Mouse (Mus musculus) liver, embryonic 14.5 days (tissue): ENCODE data around the gene Surf2.

Experiments
- CTCF ChIP-seq: IDR thresholded peaks from 2 replicates; pipeline ENCODE4 v1.5.1; 2016; ENCODE audit warnings: antibody characterized with exemption, low read depth, control low read depth
- EP300 ChIP-seq: IDR thresholded peaks from 2 replicates; pipeline ENCODE4 v1.6.1; 2016; ENCODE audit warnings: antibody characterized with exemption, low read depth

DNA sequence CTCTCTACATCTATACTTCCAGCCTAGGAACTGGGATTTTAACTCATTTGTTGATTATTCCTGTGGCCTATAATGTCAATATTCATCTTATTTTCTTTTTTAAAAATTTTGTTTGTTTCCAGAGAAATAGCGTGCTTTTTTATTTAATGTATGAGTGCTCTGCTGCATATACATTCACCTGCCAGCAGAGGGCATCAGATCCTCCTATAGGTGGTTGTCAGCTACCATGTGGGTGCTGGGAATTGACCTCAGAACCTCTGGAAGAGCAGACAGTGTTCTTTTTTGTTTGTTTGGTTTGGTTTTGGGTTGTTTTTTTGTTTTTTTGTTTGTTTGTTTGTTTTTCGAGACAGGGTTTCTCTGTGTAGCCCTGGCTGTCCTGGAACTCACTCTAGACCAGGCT lies 51.1 kb downstream of the Surf2 start:
- TF ChIP-seq EP300 (no peak), CTCF (peak; percentile 43)
